Mouse (Mus musculus) right cerebral cortex, adult 2 months (tissue): ENCODE results near the gene Ankrd65.

Experiments used
- DNase-seq, 2 experiments: peaks; one replicate each; pipeline ENCODE4 v3.0.0; 2021 to 2022; ENCODE audit warnings: low spot score in 2 of 2

Ankrd65 gene

DNA sequence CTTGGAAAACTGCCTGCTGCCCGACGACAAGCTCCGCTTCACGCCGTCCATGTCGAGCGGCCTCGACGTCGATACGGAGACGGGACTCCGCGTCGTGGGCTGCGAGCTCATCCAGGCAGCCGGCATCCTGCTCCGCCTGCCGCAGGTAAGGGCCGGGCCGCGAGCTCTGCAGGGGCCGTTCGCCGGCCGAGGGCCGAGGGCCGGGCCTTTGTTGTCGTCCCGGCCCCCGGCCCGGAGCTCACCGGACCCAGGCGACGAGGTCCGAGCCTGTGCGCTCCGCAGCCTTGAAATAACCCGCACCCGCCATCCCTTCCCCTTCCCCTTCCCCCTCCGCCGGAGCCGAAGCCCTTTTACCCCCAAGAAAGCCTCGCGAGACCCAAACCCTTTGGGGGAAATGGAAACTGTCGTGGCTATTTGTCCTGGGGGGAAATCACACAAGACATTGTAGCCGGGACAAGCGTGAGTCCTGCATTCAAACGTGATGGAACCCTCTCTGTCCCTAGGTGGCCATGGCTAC is 22.5 kb downstream of the Ankrd65 start:
- DNase-seq = no peak

DNA sequence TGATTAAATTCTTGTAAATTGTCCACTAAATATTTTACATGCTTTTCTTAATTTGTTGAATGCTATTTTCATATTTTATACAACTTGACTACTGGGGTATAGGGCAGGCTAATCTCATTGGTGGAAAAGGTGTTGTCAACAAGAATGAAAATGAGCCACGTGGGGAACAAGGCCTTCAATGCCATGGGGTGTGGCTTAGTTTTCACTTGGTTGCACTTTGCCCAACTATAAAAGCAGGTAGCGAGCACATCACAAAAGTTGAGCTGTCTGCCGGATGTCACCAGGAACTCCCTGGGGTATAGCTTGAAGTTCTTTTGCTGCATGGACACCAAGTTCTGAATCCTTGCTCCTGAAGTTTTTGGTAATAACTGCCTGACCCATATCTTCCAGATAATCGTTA is 27.3 kb downstream of the Ankrd65 start:
- no peak for DNase-seq

DNA sequence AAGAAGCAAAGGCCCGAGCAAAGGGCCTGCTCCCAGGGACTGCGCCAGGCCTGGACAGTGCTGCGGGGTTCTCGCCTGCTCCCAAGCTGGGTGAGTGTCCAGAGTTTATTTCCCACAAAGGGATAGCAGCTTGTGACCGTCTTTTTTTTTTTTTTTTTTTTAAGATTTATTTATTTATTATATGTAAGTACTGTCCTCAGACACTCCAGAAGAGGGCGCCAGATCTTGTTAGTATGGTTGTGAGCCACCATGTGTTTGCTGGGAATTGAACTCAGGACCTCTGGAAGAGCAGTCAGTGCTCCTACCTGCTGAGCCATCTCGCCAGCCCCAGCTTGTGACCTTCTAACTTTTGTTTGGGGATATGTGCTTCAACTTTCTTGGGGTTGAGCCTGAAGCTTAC is 30.8 kb downstream of the Ankrd65 start:
- DNase-seq = no peak

DNA sequence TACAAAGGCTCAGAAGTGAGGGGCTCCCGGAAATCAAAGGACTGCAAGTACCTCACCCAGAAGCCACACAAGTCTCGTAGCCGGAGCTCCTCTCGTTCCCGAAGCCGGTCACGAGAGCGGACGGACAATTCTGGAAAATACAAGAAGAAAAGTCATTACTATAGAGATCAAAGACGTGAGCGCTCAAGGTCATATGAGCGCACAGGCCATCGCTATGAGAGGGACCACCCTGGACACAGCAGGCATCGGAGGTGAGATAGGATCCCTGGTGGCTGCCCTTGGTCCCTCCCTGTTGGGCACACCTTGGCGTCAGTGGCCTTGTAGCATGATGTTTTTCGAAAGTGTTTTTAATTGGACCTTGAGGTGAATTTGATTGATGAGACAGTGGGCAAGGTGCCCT is 33.2 kb downstream of the Ankrd65 start:
- DNase-seq = no peak

DNA sequence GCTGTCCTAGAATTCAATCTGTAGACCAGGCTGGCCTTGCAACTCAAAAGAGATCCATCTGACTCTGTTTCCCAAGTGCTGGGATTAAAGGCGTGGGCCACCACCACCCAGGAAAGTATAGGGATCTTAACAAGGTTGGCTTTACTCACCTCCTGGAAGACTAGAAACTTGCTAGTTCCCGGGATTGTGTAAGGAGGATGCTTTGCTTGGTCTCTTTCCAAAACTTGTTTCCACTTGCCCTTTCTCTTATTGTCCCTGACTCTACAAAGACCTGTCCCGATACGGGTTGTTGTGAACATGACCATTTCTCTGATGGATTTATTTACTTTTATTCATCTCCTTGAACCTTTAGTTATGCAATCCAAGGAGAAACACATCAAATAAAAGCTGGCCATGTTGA is 39.6 kb downstream of the Ankrd65 start:
- DNase-seq = no peak

DNA sequence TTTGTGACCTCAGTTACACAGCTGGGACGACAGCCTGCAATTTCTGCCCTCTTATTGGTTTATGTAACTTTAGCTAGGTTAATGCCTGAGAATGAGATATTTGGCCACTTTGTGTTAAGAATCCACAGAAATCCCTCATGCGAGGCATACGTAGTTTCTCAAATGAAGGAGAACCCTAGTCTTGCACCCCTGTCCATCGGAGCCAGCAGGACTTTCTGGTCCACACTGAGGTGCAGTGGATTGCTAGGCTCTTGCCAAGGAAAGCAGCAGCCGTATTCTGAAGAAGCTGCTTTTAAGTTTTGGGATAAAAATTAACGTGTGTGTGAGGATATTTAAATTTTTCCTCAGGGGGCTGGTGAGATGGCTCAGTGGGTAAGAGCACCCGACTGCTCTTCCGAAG is 40.4 kb downstream of the Ankrd65 start:
- DNase-seq = no peak

DNA sequence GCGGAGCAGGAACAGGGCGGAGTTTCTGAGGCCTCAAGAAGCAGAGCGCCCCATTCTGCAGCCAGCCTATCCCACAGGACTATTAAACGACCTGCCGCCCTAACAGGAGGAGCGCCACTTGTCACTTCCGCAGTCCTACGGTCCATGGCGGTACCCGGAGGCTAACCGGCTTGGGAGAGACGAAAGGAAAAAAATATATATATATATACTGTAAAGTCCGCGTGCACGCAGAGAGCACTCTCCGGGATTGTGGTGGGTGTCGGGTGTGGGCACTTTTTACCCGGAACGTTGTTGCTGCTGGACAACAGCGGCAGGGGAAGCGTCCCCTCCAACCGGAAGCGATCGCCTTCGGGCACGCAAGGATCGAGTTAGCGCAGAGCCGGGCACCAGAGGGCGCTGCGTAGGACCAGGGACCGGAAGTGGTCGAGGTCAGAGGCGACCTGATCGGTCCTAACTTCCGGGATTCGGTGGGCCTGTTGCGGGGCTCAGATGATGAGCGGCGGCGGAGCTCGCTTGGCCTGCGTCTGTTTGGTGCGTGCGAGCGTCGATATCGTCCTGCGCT is 41.0 kb downstream of the Ankrd65 start, which contains the start of gene Aurkaip1:
Gene Aurkaip1, plus strand, starts transcription at position 68 of the 562 bp plus-strand sequence.
- DNase-seq = peak; percentile 94 to 97

DNA sequence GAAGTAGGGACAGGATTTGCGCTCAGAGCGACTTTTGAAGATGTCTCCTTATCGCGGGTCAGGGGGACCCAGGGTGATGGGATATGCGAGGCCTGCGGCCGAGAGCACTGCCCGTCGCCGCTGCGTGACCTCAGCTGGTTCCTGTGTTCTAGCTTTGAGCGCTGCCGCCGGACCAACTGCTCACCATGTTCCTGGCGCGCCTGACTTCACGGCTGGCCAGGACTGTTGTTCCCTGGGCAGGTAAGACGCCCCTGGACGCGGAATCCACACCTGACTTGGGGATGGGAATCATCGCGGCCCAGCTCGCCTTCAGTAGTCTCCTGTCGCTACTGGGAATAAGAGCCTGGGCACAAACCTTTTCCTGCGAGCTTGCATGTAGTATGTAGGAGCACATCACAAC is 41.6 kb downstream of the Ankrd65 start:
- DNase-seq = no peak

DNA sequence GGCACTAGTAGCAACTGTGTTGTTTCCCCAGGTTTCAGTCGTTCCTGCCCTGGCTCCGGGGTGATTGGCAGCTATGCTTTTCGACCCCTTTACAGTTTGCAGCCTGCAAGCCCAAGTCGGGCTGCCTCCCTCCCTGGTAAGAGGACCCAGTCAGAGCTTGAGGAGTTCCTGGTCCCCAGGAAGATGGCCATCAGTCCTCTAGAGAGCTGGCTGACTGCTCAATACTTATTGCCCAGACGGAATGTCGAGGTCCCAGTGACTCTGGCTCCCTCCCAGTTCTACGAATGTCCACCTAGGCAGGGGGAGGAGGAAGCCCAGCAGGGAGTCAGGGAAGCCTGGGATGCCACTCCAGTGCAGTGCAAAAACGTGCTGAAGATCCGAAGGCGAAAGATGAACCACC is 42.1 kb downstream of the Ankrd65 start:
- no peak for DNase-seq

DNA sequence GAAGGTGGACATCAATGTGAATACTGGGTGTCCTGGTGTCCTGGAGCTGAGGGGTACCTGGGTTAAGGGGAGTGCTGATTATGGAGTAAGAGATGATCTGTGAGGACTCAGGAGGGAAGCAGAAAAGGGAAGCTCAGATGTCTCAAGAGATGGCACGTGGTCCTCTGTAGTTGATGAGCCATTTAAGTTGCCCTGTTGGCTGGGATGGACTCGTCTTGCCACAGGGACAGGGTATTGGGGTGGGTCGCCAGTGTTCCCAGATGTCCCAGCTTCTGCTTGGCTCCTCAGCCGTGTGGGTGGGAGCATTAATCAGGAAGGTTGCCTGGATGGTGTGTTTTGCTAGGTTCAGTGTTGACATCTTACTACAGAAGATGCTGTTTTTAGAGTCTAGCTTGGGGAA is 43.0 kb downstream of the Ankrd65 start:
- no peak for DNase-seq

DNA sequence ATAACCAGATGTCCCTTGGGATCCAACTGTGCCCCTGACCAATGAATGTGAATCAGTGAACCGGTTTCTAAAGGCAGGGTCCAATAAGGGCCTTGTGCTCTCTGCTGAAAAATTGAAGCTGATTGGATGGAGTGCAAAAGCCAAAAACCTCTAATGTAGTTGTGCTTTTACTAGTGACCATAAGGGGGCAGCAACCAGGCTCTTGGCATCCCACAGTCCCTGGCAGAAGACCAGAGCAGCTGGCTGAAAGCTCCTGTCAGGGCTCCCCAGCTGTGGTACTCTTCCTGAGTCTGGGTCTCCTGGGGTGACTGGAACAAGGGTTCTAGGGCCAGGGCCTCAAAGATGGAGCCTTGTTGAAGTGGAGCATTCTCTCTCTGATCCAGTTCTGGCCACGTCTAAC is 43.6 kb downstream of the Ankrd65 start:
- peak; percentile 60 to 74 for DNase-seq

DNA sequence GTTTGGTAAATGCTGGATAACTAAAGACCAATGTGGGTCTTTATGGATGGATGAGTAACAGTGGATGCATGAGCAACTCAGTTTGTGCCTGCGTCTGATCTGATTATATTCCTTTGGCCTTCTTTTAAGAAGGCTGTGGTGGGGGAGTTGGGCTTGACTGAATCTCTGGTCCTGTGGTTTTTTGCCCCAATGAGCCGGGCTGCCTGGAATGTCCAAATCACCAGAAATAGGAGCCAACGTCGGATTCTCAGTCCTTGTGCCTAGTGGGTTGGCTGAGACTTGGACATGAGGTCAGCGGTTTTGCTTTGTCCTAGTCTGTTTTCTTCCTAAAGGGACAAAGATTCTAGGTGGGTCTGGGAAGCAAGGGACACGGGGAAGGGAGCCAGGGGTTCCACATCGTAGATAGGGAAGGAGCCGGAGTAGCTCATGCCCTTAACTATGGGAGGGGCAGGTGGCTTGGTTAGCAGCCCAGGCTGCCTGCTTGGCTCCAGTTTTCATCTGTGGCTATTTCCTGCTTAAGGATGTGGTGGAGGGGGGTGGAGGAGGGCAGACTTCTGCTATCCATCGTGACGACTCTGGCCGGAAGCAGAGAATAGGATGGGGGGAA is 47.3 kb downstream of the Ankrd65 start:
- DNase-seq = no peak

DNA sequence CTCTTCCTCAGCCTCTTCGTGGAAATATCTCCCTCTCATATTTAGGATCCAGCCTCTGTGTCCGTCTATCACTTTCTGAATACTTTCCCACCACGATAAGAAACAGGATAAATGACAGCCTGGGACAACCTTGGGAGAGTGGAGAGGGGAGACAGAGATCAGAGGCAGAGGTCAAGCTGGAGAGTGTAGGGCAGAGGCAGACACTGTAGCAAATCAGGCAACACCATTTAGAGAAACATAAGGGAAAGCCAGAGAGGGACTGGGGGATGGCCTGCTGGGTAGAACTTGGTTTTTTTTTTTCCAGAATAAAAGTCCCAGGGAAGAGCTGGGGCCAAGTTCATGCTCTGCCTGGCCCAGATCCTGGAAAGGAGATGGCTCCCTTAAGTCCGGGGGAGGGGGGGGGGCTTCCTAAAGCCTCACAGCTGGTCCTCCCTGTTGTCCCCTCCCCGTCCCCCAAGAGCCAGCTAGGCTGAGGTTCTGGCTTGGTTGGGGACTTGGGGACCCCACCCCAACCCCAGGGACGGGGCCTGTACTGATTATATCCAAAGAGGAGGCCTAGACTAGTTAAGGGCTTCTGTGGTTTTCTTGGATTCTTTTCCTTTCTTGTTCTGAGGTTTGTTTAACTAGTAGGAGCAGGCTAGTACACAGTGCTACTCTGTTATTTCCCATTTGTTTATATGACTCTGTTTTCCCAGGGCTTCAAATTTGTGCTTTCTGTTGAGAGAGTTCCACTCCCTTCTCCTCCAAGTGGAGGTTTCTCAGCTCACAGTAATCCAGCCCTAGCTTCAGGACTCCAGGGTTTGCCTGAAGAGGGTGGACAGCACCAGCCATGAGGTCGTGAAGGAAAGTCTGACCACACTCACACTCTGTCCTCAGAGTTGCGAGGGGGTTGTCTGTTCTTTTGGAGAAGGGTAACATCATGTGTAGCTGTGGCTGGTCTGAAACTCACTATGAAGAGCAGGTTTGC is 48.2 kb downstream of the Ankrd65 start:
- no peak for DNase-seq

DNA sequence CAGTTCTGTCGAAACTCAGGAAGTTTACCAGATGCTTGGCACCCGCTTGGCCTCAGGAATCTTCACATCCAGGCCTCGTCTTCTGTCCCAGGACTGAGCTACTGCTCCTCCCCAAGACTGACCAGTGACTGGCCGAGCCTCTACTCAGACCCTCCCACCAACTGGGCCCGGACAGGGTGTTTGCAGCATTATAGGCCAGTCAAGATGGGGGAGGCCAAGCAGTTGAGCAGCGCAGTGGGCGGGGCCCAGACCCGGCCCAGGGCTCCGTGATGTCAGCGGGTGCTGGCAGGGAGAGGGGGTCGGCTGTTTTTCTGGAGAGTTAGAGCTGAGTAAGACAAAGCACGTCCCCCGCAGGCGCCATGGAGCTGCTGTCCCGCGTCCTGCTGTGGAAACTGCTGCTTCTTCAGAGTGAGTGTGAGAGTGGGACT is 49.3 kb downstream of the Ankrd65 start, which contains the start of gene Mxra8:
Gene Mxra8, plus strand, starts transcription at position 198 of the 428 bp plus-strand sequence.
- DNase-seq = no peak

DNA sequence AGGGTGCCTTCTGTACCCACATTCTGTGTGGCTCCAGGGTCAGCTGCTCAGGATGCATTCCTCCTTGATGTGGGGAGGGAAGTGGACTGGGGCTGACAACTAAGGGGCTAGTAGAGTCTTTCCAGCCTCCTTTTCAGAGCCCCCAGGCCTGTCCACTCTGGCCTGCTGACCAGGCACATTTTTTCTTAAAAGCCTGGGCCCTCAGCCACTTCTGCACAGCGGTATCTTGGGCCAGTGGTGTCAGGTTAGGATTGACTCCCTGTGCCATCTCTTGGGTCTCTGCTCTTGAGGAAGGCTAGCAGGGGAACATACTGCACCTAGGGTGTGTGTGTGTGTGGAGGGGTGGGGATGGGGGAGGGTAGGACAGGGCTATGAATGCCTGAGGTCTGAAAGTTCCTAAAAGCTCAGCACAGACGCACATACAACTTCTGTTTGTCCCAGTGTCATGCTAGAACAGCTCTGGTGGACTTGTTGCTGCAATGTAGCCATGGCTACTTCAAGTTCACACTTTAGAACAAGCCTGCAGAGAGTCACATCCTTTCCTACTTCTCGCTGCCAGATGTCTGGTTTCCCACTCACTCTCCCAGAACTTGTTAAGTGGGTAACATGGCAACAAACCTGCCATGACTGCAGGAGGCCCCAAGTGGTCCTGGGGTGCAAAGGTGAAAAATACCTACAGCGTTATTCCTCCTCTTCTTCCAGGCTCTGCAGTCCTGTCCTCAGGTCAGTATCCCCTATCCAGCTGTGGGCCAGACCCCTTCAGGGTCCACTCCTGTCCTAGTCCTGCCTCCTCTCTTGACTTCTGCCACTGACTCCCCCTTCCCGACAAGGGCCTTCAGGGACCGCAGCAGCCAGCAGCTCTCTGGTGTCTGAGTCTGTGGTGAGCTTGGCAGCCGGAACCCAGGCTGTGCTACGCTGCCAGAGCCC is 50.1 kb downstream of the Ankrd65 start:
- no peak for DNase-seq

DNA sequence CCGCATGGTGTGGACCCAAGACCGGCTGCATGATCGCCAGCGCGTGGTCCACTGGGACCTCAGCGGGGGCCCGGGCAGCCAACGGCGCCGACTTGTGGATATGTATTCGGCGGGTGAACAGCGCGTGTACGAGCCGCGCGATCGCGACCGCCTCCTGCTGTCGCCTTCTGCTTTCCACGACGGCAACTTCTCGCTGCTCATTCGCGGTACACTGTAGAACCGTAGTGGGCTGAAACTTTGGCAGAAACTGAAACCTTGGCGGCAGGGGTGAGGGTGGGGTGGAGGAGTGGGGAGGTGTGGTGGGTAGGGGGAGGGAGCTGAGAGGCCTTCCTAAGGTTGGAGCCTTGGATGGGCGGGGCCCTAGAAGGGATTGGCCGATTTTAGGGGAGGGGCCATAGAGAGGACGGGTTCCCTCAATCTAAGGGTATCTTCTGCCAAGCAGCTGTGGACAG is 50.8 kb downstream of the Ankrd65 start:
- DNase-seq = no peak

DNA sequence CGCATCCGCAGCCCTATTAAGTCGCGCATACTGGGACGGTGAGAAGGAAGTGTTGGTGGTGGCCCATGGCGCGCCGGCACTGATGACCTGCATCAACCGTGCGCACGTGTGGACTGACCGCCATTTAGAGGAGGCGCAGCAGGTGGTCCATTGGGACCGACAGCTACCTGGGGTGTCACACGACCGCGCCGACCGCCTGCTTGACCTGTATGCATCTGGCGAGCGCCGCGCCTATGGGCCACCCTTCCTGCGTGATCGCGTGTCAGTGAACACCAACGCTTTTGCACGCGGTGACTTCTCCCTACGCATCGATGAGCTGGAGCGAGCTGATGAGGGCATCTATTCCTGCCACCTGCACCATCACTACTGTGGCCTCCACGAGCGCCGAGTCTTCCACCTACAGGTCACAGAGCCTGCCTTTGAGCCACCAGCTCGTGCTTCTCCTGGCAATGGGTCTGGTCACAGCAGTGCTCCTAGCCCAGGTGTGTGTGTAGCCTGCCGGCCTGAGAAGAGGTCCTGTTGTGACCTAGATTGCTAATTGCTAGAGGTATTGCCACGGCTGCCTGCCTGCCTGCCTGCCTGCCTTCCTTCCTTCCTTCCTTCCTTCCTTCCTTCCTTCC is 51.5 kb downstream of the Ankrd65 start:
- DNase-seq = no peak

DNA sequence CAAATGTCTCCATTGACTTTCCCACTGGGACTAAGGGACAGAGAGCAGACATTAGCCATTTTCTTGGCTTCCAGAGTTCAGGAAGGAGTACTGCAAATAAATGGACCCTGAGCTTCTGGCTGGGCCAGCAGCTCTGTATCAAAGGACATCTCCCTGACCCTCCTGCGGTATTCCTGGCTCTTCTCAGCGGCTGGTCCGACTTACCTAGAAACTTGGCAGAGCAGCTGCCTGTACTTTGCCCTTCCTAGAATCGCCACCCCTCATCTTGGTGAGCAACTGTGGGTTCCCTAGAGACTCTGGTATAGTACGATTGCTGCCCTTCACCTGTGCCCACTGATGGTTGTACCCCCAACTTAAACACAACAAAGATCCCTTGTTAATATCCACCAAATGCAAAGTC is 53.0 kb downstream of the Ankrd65 start:
- no peak for DNase-seq

DNA sequence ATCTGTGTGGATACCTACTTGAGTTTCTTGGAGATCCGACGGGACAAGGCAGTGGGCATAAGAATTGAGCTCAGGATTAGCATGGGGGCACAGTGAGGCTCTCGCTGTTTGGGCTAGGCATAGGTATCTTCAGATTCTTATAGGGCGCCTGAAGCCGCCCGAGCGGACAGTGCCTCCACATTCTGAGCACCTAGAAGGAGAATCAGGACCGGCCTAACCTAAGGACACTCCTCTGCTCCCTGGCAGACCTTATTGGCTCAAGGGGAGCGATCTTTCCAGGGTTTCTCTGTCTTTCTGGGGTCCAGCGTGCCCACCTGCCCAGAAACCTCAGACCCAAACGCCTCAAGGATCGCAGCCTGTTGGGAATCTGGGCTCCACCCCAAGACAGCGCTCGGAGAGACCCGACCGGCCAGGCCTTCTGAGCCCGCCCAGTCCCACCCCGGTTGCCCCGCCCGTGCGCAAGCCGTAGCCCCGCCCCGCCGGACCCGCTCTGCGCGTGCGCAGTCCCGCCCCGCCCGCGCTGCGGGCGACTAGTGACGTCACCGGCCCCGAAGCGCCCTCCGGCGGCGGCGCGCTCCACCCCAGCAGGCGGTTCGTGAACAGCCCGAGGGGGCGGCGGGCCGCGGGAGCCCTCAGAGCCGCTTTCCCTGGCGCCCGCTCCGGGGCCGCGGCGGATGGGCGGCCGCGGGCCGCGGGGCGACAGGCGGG is 56.8 kb downstream of the Ankrd65 start, which contains the start of gene Dvl1:
Gene Dvl1, plus strand, starts transcription at position 532 of the 708 bp plus-strand sequence.
- peak; percentile 86 to 92 for DNase-seq
